Mouse (Mus musculus) liver, adult (tissue): Measurements from ENCODE around the gene Tjap1.
A peak's percentile ranks its signal among the peaks of the same experiment; 100 is the strongest.

ENCODE experiments used
- GATA4 ChIP-seq: IDR thresholded peaks from 2 replicates; pipeline ENCODE4 v1.6.1; 2014; ENCODE audit warnings: mild to moderate bottlenecking, low read length; ENCODE audit not compliant: insufficient replicate concordance

The Tjap1 gene

GRCm38 (mm10) chr17:46282483-46283123, at the start of gene Tjap1:
TSS of gene Tjap1 (minus strand) at chr17:46283026.
- no peak for TF ChIP-seq GATA4

GRCm38 (mm10) chr17:46328723-46329122, 45.9 kb upstream of the Tjap1 start:
- no peak for TF ChIP-seq GATA4

- peak; percentile 6; the same call in 1 of the 2 replicates for TF ChIP-seq GATA4
These were observed 45.2 kb upstream of the Tjap1 start, which contains the start of gene Abcc10 for GRCm38 (mm10) chr17:46327906-46328534. TSS of gene Abcc10 (minus strand) at chr17:46328352.

DNA sequence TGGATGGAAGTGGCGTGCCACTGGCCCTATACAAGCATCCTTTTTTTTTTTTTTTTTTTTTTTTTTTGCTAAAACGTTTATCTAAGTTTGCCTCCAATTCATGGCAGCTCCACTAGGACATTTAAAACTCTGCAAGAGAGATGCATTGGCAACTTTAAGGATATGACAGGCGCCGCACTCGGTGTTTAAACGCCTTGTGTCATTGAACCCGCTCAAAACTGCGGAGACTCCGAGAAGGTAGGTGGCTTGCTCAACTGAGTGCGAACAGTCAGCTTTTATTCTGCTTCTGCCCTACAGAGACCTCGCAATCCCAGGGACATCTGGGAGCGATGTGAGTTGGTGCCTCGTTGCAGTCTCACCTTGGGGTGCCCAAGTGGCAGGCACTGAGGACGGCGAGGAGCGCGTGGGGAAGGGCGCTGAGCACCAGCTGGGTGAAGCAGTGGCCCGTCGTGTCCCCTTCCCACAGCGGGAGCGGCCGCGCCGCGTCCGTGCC, 44.6 kb upstream of the Tjap1 start:
- no peak for TF ChIP-seq GATA4

GRCm38 (mm10) chr17:46322046-46322823, 39.4 kb upstream of the Tjap1 start:
- TF ChIP-seq GATA4 = no peak

GRCm38 (mm10) chr17:46320492-46320891, 37.7 kb upstream of the Tjap1 start:
- no peak for TF ChIP-seq GATA4

DNA sequence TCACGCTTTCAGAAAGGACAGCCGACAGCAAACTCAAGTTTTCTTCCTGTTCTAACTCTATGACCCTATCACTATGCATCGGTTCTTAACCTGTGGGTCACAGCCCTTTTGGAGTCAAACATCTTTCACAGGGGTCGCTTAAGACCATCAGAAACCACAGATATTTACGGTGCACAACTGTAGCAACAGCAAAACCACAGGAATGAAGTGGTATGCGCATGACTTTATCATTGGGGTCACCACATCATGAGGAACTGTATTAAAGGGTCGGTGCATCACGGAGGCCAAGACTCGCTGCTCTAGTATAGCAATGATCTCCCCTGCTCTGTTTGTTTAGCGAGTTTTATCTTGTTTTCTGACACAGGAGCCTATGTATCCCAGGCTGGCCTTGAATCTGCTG, 33.0 kb upstream of the Tjap1 start:
- TF ChIP-seq GATA4 = no peak

- no peak for TF ChIP-seq GATA4
These were observed 30.4 kb upstream of the Tjap1 start for GRCm38 (mm10) chr17:46313135-46313715.

DNA sequence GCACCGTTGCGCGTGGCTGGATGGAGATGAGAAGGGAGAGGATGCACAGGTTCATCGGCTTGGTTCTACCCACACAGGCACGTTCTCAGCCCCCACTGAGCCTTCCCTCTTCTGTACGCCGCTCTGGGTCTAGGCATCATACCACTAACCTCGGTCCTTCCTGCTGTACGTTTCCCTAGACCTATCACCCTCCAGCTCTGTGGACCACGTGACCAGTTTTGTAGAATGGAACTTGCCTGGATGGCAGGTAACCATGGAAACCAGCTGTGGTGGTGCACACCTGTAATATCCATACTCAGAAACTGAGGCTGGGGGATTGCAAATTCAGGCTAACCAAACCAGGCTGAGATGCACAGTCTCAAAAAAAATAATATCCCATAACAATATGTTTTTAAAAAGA, 27.7 kb upstream of the Tjap1 start:
- no peak for TF ChIP-seq GATA4

GRCm38 (mm10) chr17:46309835-46310234, 27.0 kb upstream of the Tjap1 start:
- no peak for TF ChIP-seq GATA4

GRCm38 (mm10) chr17:46306956-46307355, 24.1 kb upstream of the Tjap1 start:
- no peak for TF ChIP-seq GATA4

DNA sequence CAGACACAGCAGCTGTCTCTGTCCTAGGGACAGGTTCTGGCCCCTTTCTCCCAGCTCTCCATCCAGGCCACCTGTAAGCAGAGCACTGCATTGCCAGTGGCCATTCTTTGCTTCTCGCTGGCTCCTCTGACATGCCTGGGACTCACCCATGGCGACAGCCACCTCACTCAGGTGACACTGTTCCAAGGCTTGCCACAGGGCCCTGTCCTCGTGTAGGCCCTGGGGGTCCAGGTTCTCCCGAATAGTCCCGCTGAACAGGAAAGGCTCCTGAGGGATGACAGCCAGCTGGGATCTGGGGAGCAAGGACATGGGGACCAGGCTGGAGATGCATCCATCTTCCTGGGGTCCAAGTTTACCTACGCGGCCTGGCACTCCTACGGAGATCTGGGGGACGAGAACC, 21.4 kb upstream of the Tjap1 start:
- no peak for TF ChIP-seq GATA4

DNA sequence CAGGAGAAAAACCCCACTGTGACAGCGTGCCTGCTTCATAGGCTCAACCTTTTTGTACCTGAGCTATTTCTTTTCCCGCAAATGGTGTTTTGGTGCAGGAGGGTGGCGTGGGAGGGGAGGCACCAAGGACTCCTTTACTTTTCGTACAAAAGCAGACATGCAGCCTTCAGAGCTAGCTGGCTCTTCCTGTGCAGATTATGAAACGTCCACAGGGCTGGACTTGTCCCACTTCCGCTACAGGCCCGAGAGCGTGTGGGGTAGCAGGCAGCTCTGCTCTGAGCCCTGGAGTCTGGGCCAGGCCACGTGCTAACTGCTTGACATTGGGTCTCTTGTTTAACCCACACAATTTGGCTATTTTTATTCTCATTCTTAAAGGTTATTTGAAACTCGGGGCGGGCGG, 19.1 kb upstream of the Tjap1 start:
- no peak for TF ChIP-seq GATA4

- TF ChIP-seq GATA4 = no peak
These were observed 15.5 kb upstream of the Tjap1 start for GRCm38 (mm10) chr17:46298220-46298913.

- TF ChIP-seq GATA4 = no peak
These were observed 14.8 kb upstream of the Tjap1 start, which contains the start of gene Dlk2 for GRCm38 (mm10) chr17:46297364-46298219. TSS of gene Dlk2 (plus strand) at chr17:46297421.

GRCm38 (mm10) chr17:46297028-46297363, 14.2 kb upstream of the Tjap1 start:
- no peak for TF ChIP-seq GATA4
